Mouse (Mus musculus) bone marrow, adult 2 months (tissue): ENCODE measurements around the gene Mtrf1.
"Not testable (repeated sequence)": the region's sequence is repeated elsewhere in the genome, so short reads cannot be mapped to it uniquely, and the experiment has no call there.

Experiments
- CTCF ChIP-seq: fragments of 200-500 bp; IDR thresholded peaks from 2 replicates; pipeline ENCODE4 v1.5.1; 2011; ENCODE audit warnings: low read length, control low read depth; ENCODE audit not compliant: control insufficient read depth, insufficient read depth
- POLR2A ChIP-seq: fragments of 200-500 bp; IDR thresholded peaks from 2 replicates; pipeline ENCODE4 v1.6.1; 2011; ENCODE audit warnings: low read depth, mild to moderate bottlenecking, control low read depth, low read length, borderline replicate concordance; ENCODE audit not compliant: control insufficient read depth

DNA sequence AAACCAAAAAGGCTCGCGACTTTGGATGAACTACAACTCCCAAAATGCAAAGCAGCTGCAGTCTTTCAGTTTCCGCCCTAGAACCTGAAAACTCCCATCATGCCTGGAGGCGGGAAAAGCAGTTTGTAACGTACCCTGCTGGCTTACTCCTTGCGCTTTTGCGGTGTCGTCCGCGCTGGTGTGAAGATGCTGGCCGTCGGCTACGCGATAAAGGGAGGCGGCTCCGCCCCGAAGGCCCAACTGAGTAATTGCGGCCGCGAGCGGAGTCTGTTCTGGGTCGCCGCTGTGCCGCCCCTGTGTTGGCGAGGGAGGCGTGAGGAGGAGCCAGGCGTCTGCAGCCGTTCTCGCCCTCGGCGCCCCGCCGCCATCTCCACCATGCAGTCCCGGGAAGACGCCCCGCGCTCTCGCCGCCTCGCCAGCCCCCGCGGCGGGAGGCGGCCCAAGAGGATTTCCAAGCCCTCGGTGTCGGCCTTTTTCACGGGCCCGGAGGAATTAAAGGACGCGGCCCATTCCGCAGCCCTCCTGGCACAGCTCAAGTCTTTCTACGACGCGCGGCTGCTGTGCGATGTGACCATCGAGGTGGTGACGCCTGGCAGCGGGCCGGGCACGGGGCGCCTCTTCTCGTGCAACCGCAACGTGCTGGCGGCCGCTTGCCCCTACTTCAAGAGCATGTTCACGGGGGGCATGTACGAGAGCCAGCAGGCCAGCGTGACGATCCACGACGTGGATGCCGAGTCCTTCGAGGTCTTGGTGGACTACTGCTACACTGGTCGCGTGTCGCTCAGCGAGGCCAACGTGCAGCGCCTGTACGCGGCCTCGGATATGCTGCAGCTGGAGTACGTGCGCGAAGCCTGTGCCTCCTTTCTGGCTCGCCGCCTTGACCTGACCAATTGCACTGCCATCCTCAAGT is 54.4 kb downstream of the Mtrf1 start, which contains the start of gene Kbtbd6:
- TF ChIP-seq CTCF, result not testable (repeated sequence)
- peak; percentile 94 for TF ChIP-seq POLR2A
